Comparison of ENCODE assay signal across 19 mouse cellular contexts in genomic region chr3:36541399-36541798, GRCm38 (mm10). TPM values are rescaled to one million over a fixed set of nuclear protein-coding genes. Genes with fewer than 3 reads are reported as not detected.
DNase-seq lines count a peak whose midpoint lies in the region.
"Had no signal": no experiment of that assay in that cellular context is flagged by ENCODE, and none has a peak within 500 bp of the region (broad histone marks: within the 10 kb centered on the region; RNA-seq: fewer than 3 reads in every experiment).

No protein-coding gene starts in this region.

- peak; percentile 6 for DNase-seq in heart, adult 11 months
- DNase-seq in heart, adult 18-20 months: no peak
- DNase-seq in 3T3-L1 (ENCODE audit: low read depth, low spot score): peak; percentile 56
- DNase-seq in brain, adult 2 months (ENCODE audit: low read depth, low spot score): peak; percentile 47
- DNase-seq in ovary, postnatal 10 days (ENCODE audit: low spot score): no peak
- DNase-seq in adrenal gland, adult 8-10 months: no peak
- DNase-seq: adrenal gland, postnatal 10 days; adrenal gland, postnatal 25 days; cerebellum, adult 11-12 months; cerebellum, adult 8-10 months; cerebellum, adult 9-11 months; cerebellum, postnatal 14 days; cerebellum, postnatal 36 days; embryo, embryonic 11 days; forebrain, postnatal 0 days had no signal

RNA-seq across cellular contexts. Expression of gene Exosc9, which starts 11.0 kb away (rescaled TPM):
- total RNA-seq in heart, adult 18-20 months (2021): 10 to 100 TPM; 19.1 to 19.9 TPM
- total RNA-seq in adrenal gland, adult 8-10 months (2022): 10 to 100 TPM; 33.0 to 36.6 (median 35.7) TPM

RNA-seq across cellular contexts. Expression of gene Gm11549, which starts 19.8 kb away (rescaled TPM):
- not detected for total RNA-seq in heart, adult 18-20 months (2021)
- not detected for total RNA-seq in adrenal gland, adult 8-10 months (2022)
- total RNA-seq: adrenal gland, adult 18-20 months; adrenal gland, postnatal 25 days; common myeloid progenitor, adult 5-6 weeks; ES-E14; MEL had no signal

RNA-seq across cellular contexts. Expression of gene Ccna2, which starts 30.6 kb away (rescaled TPM):
- total RNA-seq in heart, adult 18-20 months (2021): under 1 TPM; 0.51 to 0.99 TPM
- total RNA-seq in adrenal gland, adult 8-10 months (2022): 1 to 10 TPM; 1.4 to 3.7 (median 2.1) TPM

Comparison
In these comparisons a context has a peak if more than half of its experiments do, and no peak if none do; other contexts are left out.
1. DNase-seq: peak in heart, adult 11 months (single experiment), 3T3-L1 (single experiment) and brain, adult 2 months (single experiment); none in heart, adult 18-20 months (0 of 2), ovary, postnatal 10 days (single experiment) and adrenal gland, adult 8-10 months (single experiment).